Mouse (Mus musculus) heart, postnatal 4 days (tissue): Measurements from ENCODE around the gene Ostm1. TPM values are rescaled to one million over a fixed set of nuclear protein-coding genes. Genes with fewer than 3 reads are reported as not detected.

Source experiments
- total RNA-seq, 2 experiments: library from RNA; stranded (reverse); gene quantifications; 2 replicates each; pipeline ENCODE4 v1.2.3; 2021

Gene Ostm1
- total RNA-seq, 2 experiments from 2014 or later, result 18.2 to 19.9 TPM

Other genes starting within 250 kb of the Ostm1 start
- gene Afg1l, start 105.3 kb upstream of the Ostm1 start, total RNA-seq, result 10 to 100 TPM; 19.2 to 22.1 TPM
- gene Snx3, start 81.8 kb upstream of the Ostm1 start, total RNA-seq, result 100 to 1,000 TPM; 211 to 223 TPM
- gene Nr2e1, start 190 bp upstream of the Ostm1 start, total RNA-seq, result not detected
- gene Sec63, start 177.7 kb downstream of the Ostm1 start, total RNA-seq, result 10 to 100 TPM; 34.4 to 35.9 TPM